Mouse (Mus musculus): ENCODE results near the gene Lrg1. TPM values are rescaled to one million over a fixed set of nuclear protein-coding genes. Genes with fewer than 3 reads are reported as not detected.

The Lrg1 gene
- polyA plus RNA-seq, 1 experiment from 2014 or later = not detected

DNA sequence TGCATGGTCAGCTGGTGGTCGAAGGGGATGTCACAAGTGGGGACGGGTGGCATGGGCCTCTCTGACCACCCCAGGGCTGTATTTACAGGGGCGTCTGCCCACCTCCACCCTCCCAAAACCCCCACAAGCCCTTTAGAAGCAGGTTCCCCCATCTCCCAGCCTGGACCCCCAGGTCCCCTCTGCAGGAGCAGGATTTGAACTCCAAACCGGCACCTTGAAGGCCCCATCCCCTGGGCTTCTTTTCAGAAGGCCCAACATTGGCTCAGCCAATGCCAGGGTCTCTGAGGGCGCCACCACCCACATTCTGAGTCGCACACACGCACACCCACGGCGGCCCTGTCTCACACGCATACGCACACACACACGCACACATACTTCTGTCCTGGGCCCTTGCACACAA is 1.4 kb upstream of the Lrg1 start:
- Histone ChIP-seq H3K4me3 (ENCODE audit: low read depth, low read length) (no peak overlapping the region), H3K27me3 (replicated peaks; ENCODE audit: control insufficient read depth, insufficient read depth, low read length) (peaks cover 60% of the 10 kb centered on the region), H3K4me2 (ENCODE audit: low read length) (no peak overlapping the region), H3K4me1 (replicated peaks; ENCODE audit: control insufficient read depth, insufficient read depth, low read length) (no peaks in the 10 kb centered on the region; the same call in none of the 2 replicates), H3K9me3 (ENCODE audit: control insufficient read depth, low read length) (peaks cover 11% of the 10 kb centered on the region), H3K36me3 (ENCODE audit: control insufficient read depth, insufficient read depth, low read length) (no peaks in the 10 kb centered on the region), H3K9ac (ENCODE audit: low read length) (no peak overlapping the region), H3K27ac (ENCODE audit: low read depth) (no peak overlapping the region)
- 89% methylated on average over 12 of the region's 12 CpGs for WGBS
- DNase-seq (ENCODE audit: low spot score) (no peak), ATAC-seq (replicated peaks; ENCODE audit: low FRiP score, low TSS enrichment, low read depth) (no peak)

DNA sequence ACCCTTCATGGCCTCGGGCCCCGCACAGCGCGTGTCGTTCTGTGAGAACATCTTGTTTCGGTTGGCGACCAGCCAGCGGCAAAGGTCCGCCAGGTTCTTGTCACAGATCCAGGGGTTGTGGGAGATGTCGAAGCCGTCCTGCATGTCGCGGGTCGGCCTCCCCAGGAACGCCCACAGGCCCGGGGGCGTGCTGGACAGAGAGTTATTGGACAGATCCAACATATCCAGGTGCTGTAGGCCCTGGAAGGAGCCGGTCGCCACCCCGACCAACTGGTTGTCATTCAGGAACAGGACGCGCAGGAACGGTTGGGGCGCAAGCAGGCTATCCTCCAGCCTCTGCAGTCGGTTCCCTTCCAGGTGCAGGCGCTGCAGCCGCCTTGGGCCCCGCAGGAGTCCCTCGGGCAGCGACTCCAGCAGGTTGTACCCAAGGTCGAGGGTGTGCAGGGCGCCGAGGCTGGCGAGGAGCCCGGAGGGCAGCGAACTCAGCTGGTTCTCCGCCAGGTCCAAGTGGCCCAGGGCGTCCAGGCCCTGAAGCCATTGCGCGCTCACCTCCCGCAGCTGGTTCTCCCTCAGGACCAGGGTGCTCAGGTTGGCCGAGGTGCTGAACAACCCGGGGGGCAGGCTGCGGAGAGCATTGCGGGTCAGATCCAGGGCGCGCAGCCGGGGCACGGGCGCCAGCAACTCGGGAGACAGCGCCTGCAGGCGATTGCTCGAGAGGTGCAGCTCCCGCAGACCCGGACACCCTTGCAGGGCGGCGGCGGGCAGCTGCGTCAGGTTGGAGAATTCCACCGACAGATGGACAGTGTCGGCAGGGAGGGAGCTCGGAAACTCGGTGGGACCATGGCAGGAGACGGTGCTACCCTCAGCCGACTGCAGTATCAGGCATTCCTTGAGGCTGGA is 1.6 kb downstream of the Lrg1 start:
- peak overlapping the region; percentile 6; the same call in 1 of the 2 replicates for H3K4me3 ChIP-seq (ENCODE audit: low read depth, low read length)
- ATAC-seq (replicated peaks; ENCODE audit: low FRiP score, low TSS enrichment, low read depth) (no peak), DNase-seq (ENCODE audit: low spot score) (peak; percentile 64)
- WGBS = 4% methylated on average over 66 of the region's 66 CpGs
- H3K27ac ChIP-seq (ENCODE audit: low read depth) = no peak overlapping the region
- no peaks in the 10 kb centered on the region; the same call in none of the 2 replicates for H3K4me1 ChIP-seq (replicated peaks; ENCODE audit: control insufficient read depth, insufficient read depth, low read length)
- H3K27me3 ChIP-seq (replicated peaks; ENCODE audit: control insufficient read depth, insufficient read depth, low read length) = peaks cover 60% of the 10 kb centered on the region
- peak overlapping the region; percentile 28; the same call in 1 of the 2 replicates for H3K4me2 ChIP-seq (ENCODE audit: low read length)
- H3K36me3 ChIP-seq (ENCODE audit: control insufficient read depth, insufficient read depth, low read length) = no peaks in the 10 kb centered on the region
- no peak overlapping the region for H3K9ac ChIP-seq (ENCODE audit: low read length)
- peaks cover 11% of the 10 kb centered on the region for H3K9me3 ChIP-seq (ENCODE audit: control insufficient read depth, low read length)

DNA sequence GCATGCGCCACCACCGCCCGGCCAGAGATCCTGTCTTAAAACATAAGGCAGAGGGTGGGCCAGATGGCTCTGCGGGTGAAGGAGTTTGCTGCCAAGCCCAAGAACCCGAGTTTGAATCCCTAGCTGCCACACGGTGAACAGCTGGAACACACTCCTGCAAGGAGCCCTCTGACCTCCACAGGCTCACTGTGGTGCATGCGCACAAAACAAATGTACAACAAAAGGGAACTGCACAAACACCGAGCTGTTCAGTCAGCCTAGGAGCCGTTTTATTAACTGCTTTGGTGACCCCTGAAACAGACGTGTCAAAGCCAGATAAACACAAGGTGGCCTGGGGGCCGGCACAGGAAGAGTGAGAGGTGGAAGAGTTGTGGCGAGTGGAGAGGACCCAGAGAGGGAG is 2.4 kb downstream of the Lrg1 start:
- 35% methylated on average over 12 of the region's 12 CpGs for WGBS
- Histone ChIP-seq H3K4me3 (ENCODE audit: low read depth, low read length) (no peak overlapping the region; the same call in 1 of the 2 replicates), H3K9me3 (ENCODE audit: control insufficient read depth, low read length) (peaks cover 11% of the 10 kb centered on the region), H3K36me3 (ENCODE audit: control insufficient read depth, insufficient read depth, low read length) (no peaks in the 10 kb centered on the region), H3K27ac (ENCODE audit: low read depth) (no peak overlapping the region), H3K9ac (ENCODE audit: low read length) (no peak overlapping the region), H3K27me3 (replicated peaks; ENCODE audit: control insufficient read depth, insufficient read depth, low read length) (peaks cover 58% of the 10 kb centered on the region), H3K4me1 (replicated peaks; ENCODE audit: control insufficient read depth, insufficient read depth, low read length) (no peaks in the 10 kb centered on the region; the same call in none of the 2 replicates), H3K4me2 (ENCODE audit: low read length) (0 out of 2 replicates have a peak overlapping the region, but pooled peaks have one; percentile 28)
- ATAC-seq (replicated peaks; ENCODE audit: low FRiP score, low TSS enrichment, low read depth) = no peak
- peak; percentile 50 for DNase-seq (ENCODE audit: low spot score)

DNA sequence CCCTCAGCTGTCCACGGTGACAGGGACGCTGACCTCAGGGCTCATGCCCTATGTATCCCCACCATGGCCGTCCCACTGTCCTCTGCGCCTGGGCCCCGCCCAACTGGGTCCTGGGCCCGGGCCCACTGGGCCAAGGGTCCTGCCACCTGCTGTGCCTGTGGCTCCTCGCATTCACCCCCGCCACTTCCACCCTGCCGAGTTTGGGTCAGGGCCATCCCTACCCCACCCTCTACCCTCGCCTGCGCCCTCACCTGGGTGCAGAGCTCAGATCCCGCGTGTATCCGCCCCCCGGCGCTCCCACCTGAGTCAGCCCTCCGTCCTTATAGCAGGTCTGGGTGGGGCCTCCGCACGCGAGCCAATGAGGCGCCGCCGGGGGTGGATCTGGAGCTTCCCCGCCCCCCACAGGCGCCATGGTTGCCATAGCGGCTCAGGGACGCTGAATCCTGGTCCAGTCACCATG is 4.5 kb downstream of the Lrg1 start, which contains the start of gene Plin5:
Plin5 (minus strand) TSS at position 346 of the 460 bp plus-strand sequence.
- no peak within 1 kb of the TSS for H3K9ac ChIP-seq (ENCODE audit: low read length)
- ATAC-seq (replicated peaks; ENCODE audit: low FRiP score, low TSS enrichment, low read depth) (peak; percentile 56), DNase-seq (ENCODE audit: low spot score) (peak; percentile 72)
- no peaks in the 10 kb centered on the region; the same call in 1 of the 2 replicates for H3K4me1 ChIP-seq (replicated peaks; ENCODE audit: control insufficient read depth, insufficient read depth, low read length)
- peaks cover 43% of the 10 kb centered on the region for H3K27me3 ChIP-seq (replicated peaks; ENCODE audit: control insufficient read depth, insufficient read depth, low read length)
- peak within 1 kb of the TSS; percentile 25 for H3K4me3 ChIP-seq (ENCODE audit: low read depth, low read length)
- H3K27ac ChIP-seq (ENCODE audit: low read depth) = no peak within 1 kb of the TSS
- H3K36me3 ChIP-seq (ENCODE audit: control insufficient read depth, insufficient read depth, low read length) = no peaks in the 10 kb centered on the region
- WGBS = 4% methylated on average over 27 of the region's 27 CpGs
- H3K9me3 ChIP-seq (ENCODE audit: control insufficient read depth, low read length) = peaks cover 4% of the 10 kb centered on the region
- H3K4me2 ChIP-seq (ENCODE audit: low read length) = peak within 1 kb of the TSS; percentile 48

DNA sequence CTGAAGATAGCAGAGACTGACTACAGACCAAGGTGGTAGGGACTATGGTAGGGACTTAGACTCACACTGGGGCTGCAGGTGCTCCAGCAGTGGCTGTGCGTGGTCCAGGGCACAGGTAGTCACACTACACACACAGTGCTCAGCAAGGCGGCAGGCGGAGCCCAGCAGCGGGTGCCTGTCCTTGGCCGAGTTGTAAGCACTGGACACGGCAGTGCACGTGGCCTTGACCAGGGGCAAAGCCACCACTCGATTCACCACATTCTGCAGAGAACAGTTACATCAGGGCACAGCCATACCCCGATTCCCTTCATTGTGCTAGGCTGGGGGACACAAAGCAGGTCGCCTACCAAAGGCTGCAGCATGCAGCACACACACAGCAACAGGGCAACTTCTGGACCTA is 5.6 kb downstream of the Lrg1 start:
- Histone ChIP-seq H3K4me2 (ENCODE audit: low read length) (no peak overlapping the region), H3K36me3 (ENCODE audit: control insufficient read depth, insufficient read depth, low read length) (no peaks in the 10 kb centered on the region), H3K27me3 (replicated peaks; ENCODE audit: control insufficient read depth, insufficient read depth, low read length) (peaks cover 32% of the 10 kb centered on the region), H3K9ac (ENCODE audit: low read length) (no peak overlapping the region), H3K27ac (ENCODE audit: low read depth) (no peak overlapping the region), H3K4me3 (ENCODE audit: low read depth, low read length) (no peak overlapping the region), H3K9me3 (ENCODE audit: control insufficient read depth, low read length) (no peaks in the 10 kb centered on the region), H3K4me1 (replicated peaks; ENCODE audit: control insufficient read depth, insufficient read depth, low read length) (no peaks in the 10 kb centered on the region; the same call in 1 of the 2 replicates)
- DNase-seq (ENCODE audit: low spot score) (peak; percentile 50), ATAC-seq (replicated peaks; ENCODE audit: low FRiP score, low TSS enrichment, low read depth) (no peak)
- WGBS = 80% methylated on average over 10 of the region's 10 CpGs

DNA sequence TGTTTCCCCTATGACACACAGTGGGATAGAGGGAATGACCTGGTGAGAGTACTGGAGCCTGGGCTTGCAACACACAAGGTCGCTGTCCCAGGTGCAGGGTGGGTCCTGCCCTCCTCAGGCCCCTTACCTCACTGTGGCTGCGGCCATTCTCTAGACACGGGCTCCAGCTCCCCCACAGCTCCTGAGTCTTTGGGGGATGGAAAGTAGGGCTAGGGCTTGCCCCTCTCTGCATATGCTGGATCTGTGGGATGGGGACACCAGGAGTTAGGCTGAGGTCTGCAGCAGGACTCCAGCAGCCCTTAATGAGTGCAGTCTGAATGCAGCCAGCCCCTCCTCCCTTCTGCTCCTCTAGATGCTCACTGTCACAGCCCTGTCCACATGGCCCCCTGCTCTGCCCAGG is 9.1 kb downstream of the Lrg1 start:
- peaks cover 2% of the 10 kb centered on the region; the same call in 1 of the 2 replicates for H3K36me3 ChIP-seq (ENCODE audit: control insufficient read depth, insufficient read depth, low read length)
- H3K27me3 ChIP-seq (replicated peaks; ENCODE audit: control insufficient read depth, insufficient read depth, low read length) = no peaks in the 10 kb centered on the region; the same call in 1 of the 2 replicates
- H3K9me3 ChIP-seq (ENCODE audit: control insufficient read depth, low read length) = no peaks in the 10 kb centered on the region
- no peak for ATAC-seq (replicated peaks; ENCODE audit: low FRiP score, low TSS enrichment, low read depth)
- H3K27ac ChIP-seq (ENCODE audit: low read depth) = no peak overlapping the region
- 67% methylated on average over 3 of the region's 3 CpGs for WGBS
- H3K4me2 ChIP-seq (ENCODE audit: low read length) = no peak overlapping the region
- H3K9ac ChIP-seq (ENCODE audit: low read length) = no peak overlapping the region
- H3K4me3 ChIP-seq (ENCODE audit: low read depth, low read length) = no peak overlapping the region
- no peak for DNase-seq (ENCODE audit: low spot score)
- no peaks in the 10 kb centered on the region for H3K4me1 ChIP-seq (replicated peaks; ENCODE audit: control insufficient read depth, insufficient read depth, low read length)

DNA sequence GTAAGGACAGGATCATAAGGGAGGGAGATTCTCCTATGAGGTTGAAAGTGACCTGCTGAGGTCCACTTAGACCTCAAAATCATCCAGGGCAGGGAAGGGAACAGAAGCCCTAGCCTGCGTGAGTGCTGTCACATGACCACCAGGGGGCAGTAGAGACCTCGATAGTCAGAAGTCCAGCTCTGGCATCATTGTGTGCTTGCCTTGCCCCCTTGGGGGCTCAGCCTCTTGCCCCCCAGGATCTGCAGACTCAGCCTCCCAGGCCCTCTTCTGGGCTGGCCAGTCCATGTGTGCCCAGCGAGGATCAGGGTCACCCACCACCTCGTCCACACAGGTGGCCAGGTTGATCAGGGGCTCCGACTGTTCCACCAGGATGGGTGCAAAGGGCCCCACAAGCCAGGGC is 9.9 kb downstream of the Lrg1 start:
- Histone ChIP-seq H3K4me2 (ENCODE audit: low read length) (no peak overlapping the region), H3K4me3 (ENCODE audit: low read depth, low read length) (no peak overlapping the region), H3K9me3 (ENCODE audit: control insufficient read depth, low read length) (no peaks in the 10 kb centered on the region), H3K9ac (ENCODE audit: low read length) (no peak overlapping the region), H3K27me3 (replicated peaks; ENCODE audit: control insufficient read depth, insufficient read depth, low read length) (no peaks in the 10 kb centered on the region; the same call in 1 of the 2 replicates), H3K4me1 (replicated peaks; ENCODE audit: control insufficient read depth, insufficient read depth, low read length) (no peaks in the 10 kb centered on the region), H3K27ac (ENCODE audit: low read depth) (no peak overlapping the region), H3K36me3 (ENCODE audit: control insufficient read depth, insufficient read depth, low read length) (peaks cover 2% of the 10 kb centered on the region; the same call in 1 of the 2 replicates)
- WGBS = 49% methylated on average over 5 of the region's 5 CpGs
- DNase-seq (ENCODE audit: low spot score) (peak; percentile 81), ATAC-seq (replicated peaks; ENCODE audit: low FRiP score, low TSS enrichment, low read depth) (0 out of 2 replicates have a peak, but pooled peaks have one; percentile 17)

DNA sequence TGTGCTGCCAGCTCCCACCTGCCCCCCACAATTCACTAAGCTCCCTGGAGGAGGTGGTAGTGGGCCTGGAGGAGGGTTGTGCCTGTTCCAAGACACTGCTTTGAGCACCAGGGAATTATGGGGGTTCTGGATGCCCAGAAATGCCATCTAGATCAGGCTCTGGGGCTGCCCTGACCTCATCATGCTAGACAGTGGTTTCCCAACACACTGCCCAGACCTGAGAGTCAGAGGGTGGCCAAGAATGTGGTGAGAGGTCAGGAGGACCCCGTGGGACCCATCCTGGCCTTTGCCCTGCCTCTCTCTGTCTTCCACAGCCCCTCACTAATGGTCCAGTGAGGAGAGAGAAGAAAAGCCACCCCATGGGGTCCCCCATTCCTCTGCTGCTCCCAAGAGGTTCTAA is 10.8 kb downstream of the Lrg1 start:
- 62% methylated on average over 1 of the region's 1 CpGs for WGBS
- Histone ChIP-seq H3K9ac (ENCODE audit: low read length) (no peak overlapping the region), H3K4me3 (ENCODE audit: low read depth, low read length) (no peak overlapping the region), H3K27ac (ENCODE audit: low read depth) (no peak overlapping the region), H3K4me2 (ENCODE audit: low read length) (no peak overlapping the region), H3K27me3 (replicated peaks; ENCODE audit: control insufficient read depth, insufficient read depth, low read length) (no peaks in the 10 kb centered on the region), H3K9me3 (ENCODE audit: control insufficient read depth, low read length) (no peaks in the 10 kb centered on the region), H3K4me1 (replicated peaks; ENCODE audit: control insufficient read depth, insufficient read depth, low read length) (no peaks in the 10 kb centered on the region), H3K36me3 (ENCODE audit: control insufficient read depth, insufficient read depth, low read length) (peaks cover 2% of the 10 kb centered on the region; the same call in 1 of the 2 replicates)
- ATAC-seq (replicated peaks; ENCODE audit: low FRiP score, low TSS enrichment, low read depth) (no peak), DNase-seq (ENCODE audit: low spot score) (no peak)
